Mouse (Mus musculus) heart, embryonic 16.5 days (tissue): ENCODE measurements at regions not wholly inside any gene's neighbourhood (a gene's known extent, or its start where the extent isn't known, plus 50 kb on each side); places are given as distances from the start of the nearest gene placed in this dataset.

ENCODE experiments used
- ATAC-seq: fragments of 200-750 bp; cut with Nextera tagmentation; replicated peaks from 2 replicates; pipeline ENCODE4 v1.8.0; 2017; ENCODE audit warnings: moderate number of reproducible peaks; ENCODE audit not compliant: insufficient read depth, low FRiP score; ENCODE audit errors: extremely low read depth
- H3K27ac ChIP-seq: fragments of 300-500 bp; sonication (generic); 2 replicates; pipeline ENCODE4 v1.5.1; 2014; ENCODE audit warnings: mild to moderate bottlenecking, low read length, control low read depth, moderate library complexity
- H3K27me3 ChIP-seq: fragments of 300-500 bp; sonication (generic); 2 replicates; pipeline ENCODE4 v1.6.1; 2014; ENCODE audit warnings: low read length, mixed read lengths; ENCODE audit not compliant: control insufficient read depth, insufficient read depth
- H3K36me3 ChIP-seq: fragments of 300-500 bp; sonication (generic); 2 replicates; pipeline ENCODE4 v1.6.1; 2014; ENCODE audit not compliant: control insufficient read depth, insufficient read depth
- H3K4me1 ChIP-seq: fragments of 300-500 bp; sonication (generic); 2 replicates; pipeline ENCODE4 v1.6.1; 2014; ENCODE audit warnings: low read length, mixed read lengths; ENCODE audit not compliant: control insufficient read depth, insufficient read depth
- H3K4me2 ChIP-seq: fragments of 300-500 bp; sonication (generic); 2 replicates; pipeline ENCODE4 v1.6.1; 2014; ENCODE audit warnings: low read depth, mild to moderate bottlenecking, control low read depth, low read length
- H3K4me3 ChIP-seq: fragments of 300-500 bp; sonication (generic); 2 replicates; pipeline ENCODE4 v1.5.1; 2014; ENCODE audit warnings: mild to moderate bottlenecking, control low read depth, low read length
- H3K9ac ChIP-seq: fragments of 300-500 bp; sonication (generic); 2 replicates; pipeline ENCODE4 v1.6.1; 2014; ENCODE audit warnings: low read length, control low read depth
- H3K9me3 ChIP-seq: fragments of 300-500 bp; sonication (generic); replicated peaks from 2 replicates; pipeline ENCODE4 v1.6.1; 2016; ENCODE audit warnings: low read length; ENCODE audit not compliant: control insufficient read depth
- WGBS: fragments of 180-500 bp; shearing (Covaris S2); extraction: QIAGEN DNeasy Blood & Tissue Kit; methylation state at CpG from one replicate; pipeline ENCODE4 v1.1.7; 2014; 5-methylcytosine and 5-hydroxymethylcytosine counted together

DNA sequence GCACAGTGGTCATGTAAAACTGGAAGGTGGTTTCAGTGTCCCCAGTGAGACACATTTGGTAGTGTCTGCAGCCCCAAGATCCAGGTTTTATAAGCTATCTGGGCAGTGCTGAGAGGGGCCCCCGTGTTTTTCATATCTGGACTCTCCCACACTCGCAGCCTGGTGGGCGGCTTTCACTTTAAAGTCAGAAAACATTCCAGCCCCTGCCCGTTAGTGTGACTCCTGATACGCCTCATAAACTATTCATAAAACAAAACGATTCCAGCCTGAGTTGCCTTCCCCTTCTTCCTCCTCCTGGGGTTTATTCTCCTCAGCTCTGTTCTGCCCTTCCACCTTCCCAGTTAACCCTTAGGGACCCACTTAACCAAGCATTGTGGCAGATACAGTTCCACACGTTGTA is 159.6 kb downstream of the Wnt5a start:
- ATAC-seq, result no peak
- 36% methylated on average over 7 of the region's 7 CpGs for WGBS
- Histone ChIP-seq H3K27me3 (no peaks in the 10 kb centered on the region), H3K27ac (no peak overlapping the region), H3K9ac (no peak overlapping the region), H3K9me3 (no peaks in the 10 kb centered on the region), H3K4me3 (no peak overlapping the region), H3K4me1 (no peaks in the 10 kb centered on the region), H3K4me2 (0 out of 2 replicates have a peak overlapping the region, but pooled peaks have one; percentile 6), H3K36me3 (no peaks in the 10 kb centered on the region)

- Histone ChIP-seq H3K9ac (no peak overlapping the region), H3K27me3 (no peaks in the 10 kb centered on the region), H3K4me1 (no peaks in the 10 kb centered on the region), H3K36me3 (no peaks in the 10 kb centered on the region), H3K4me2 (no peak overlapping the region), H3K27ac (no peak overlapping the region), H3K9me3 (no peaks in the 10 kb centered on the region), H3K4me3 (no peak overlapping the region)
- no peak; the same call in 1 of the 2 replicates for ATAC-seq
- 25% methylated on average over 5 of the region's 5 CpGs for WGBS
Measured at GRCm38 (mm10) chr14:28675476-28675875, 170.9 kb downstream of the Wnt5a start.

- Histone ChIP-seq H3K27ac (no peak overlapping the region), H3K36me3 (no peaks in the 10 kb centered on the region), H3K9ac (no peak overlapping the region), H3K27me3 (no peaks in the 10 kb centered on the region), H3K4me2 (no peak overlapping the region), H3K4me3 (no peak overlapping the region), H3K4me1 (no peaks in the 10 kb centered on the region), H3K9me3 (no peaks in the 10 kb centered on the region)
- ATAC-seq, result no peak
- 69% methylated on average over 2 of the region's 2 CpGs for WGBS
Measured at GRCm38 (mm10) chr14:28699780-28700179, 195.2 kb downstream of the Wnt5a start.

- no peak for ATAC-seq
- H3K4me1 ChIP-seq, result no peaks in the 10 kb centered on the region
- no peak overlapping the region for H3K9ac ChIP-seq
- no peaks in the 10 kb centered on the region for H3K27me3 ChIP-seq
- H3K4me3 ChIP-seq, result no peak overlapping the region
- no peaks in the 10 kb centered on the region for H3K9me3 ChIP-seq
- no peak overlapping the region for H3K27ac ChIP-seq
- no peak overlapping the region for H3K4me2 ChIP-seq
- WGBS, result 87% methylated on average over 5 of the region's 5 CpGs
- H3K36me3 ChIP-seq, result no peaks in the 10 kb centered on the region
Measured at GRCm38 (mm10) chr14:28704729-28705128, 200.2 kb downstream of the Wnt5a start.

GRCm38 (mm10) chr14:28714598-28714997 is 210.0 kb downstream of the Wnt5a start:
- Histone ChIP-seq H3K4me1 (no peaks in the 10 kb centered on the region), H3K4me3 (no peak overlapping the region), H3K27ac (no peak overlapping the region), H3K9ac (no peak overlapping the region), H3K9me3 (no peaks in the 10 kb centered on the region), H3K36me3 (no peaks in the 10 kb centered on the region), H3K4me2 (no peak overlapping the region), H3K27me3 (no peaks in the 10 kb centered on the region)
- 65% methylated on average over 10 of the region's 10 CpGs for WGBS
- ATAC-seq, result no peak

- no peaks in the 10 kb centered on the region for H3K27me3 ChIP-seq
- no peak overlapping the region for H3K27ac ChIP-seq
- H3K9ac ChIP-seq, result no peak overlapping the region
- H3K4me1 ChIP-seq, result no peaks in the 10 kb centered on the region
- no peaks in the 10 kb centered on the region for H3K36me3 ChIP-seq
- H3K4me3 ChIP-seq, result no peak overlapping the region
- WGBS, result 87% methylated on average over 3 of the region's 3 CpGs
- no peak overlapping the region for H3K4me2 ChIP-seq
- H3K9me3 ChIP-seq, result no peaks in the 10 kb centered on the region
- ATAC-seq, result no peak
Measured at GRCm38 (mm10) chr14:28720545-28720944, 216.0 kb downstream of the Wnt5a start.

DNA sequence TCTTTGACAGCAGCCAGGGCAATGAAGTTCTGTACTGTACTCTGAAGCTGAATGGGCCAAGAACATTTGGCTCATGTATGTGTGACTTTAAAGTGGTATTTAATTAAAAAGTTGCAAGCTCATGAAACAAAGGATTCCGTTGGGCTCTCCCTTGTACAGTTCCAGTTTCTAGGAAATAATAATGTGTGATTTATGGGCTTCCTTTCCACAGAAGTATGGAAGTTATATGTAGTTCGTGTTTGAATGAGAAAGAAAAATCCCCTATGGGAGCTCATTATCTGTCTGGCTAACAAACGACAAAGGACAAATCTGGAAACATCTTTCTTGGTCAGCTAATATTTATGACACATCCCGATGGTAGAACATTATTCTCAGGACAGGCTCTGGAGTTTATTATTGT is 221.1 kb downstream of the Wnt5a start:
- no peak overlapping the region for H3K9ac ChIP-seq
- no peak overlapping the region for H3K4me2 ChIP-seq
- no peaks in the 10 kb centered on the region for H3K9me3 ChIP-seq
- no peaks in the 10 kb centered on the region for H3K4me1 ChIP-seq
- WGBS, result 66% methylated on average over 4 of the region's 4 CpGs
- H3K36me3 ChIP-seq, result no peaks in the 10 kb centered on the region
- no peaks in the 10 kb centered on the region for H3K27me3 ChIP-seq
- ATAC-seq, result no peak
- no peak overlapping the region for H3K4me3 ChIP-seq
- H3K27ac ChIP-seq, result no peak overlapping the region

DNA sequence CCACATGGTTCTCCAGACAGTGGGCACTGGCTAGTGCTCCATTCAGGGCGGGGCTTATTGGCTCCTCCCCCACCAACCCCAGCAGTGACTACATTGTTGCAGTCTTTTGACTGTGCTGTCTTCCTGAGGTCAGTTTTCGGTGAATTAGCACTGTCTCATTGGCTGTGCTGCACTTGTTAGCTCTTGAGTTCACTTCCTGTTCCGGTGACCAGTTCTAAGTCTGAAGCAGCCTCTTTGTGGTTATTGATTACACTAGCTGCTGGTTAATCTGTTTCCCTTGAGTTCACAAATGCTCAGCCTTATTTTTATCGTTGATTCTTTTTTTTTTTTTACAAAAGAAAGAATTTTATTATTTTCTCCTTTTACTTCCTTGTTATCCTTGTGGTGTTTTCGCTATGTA is 228.9 kb downstream of the Wnt5a start:
- no peak overlapping the region for H3K27ac ChIP-seq
- H3K4me1 ChIP-seq, result no peaks in the 10 kb centered on the region
- ATAC-seq, result no peak
- H3K36me3 ChIP-seq, result no peaks in the 10 kb centered on the region
- no peaks in the 10 kb centered on the region for H3K9me3 ChIP-seq
- H3K9ac ChIP-seq, result no peak overlapping the region
- no peaks in the 10 kb centered on the region for H3K27me3 ChIP-seq
- H3K4me2 ChIP-seq, result no peak overlapping the region
- no peak overlapping the region for H3K4me3 ChIP-seq
- 70% methylated on average over 5 of the region's 5 CpGs for WGBS

DNA sequence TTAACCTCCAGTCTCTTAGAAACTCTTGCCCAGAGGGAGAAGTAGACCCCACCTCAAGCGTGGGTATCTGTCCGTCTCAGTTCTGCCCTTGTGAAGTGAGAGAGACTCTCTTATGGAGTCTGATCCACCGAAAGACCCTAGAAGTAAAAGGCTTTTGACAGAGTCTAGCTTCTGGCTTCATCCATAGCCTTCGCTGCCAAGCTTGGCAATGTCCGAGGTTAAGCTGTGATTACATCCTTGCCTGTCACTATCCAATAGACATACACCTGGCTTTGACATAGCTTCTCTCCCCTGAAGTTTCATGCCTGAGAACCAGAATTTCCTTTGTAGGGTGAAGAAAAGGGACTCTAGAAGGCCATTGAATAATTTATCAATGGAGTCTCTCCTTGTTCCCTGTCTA is 230.9 kb downstream of the Wnt5a start:
- no peaks in the 10 kb centered on the region for H3K4me1 ChIP-seq
- no peaks in the 10 kb centered on the region for H3K27me3 ChIP-seq
- H3K4me2 ChIP-seq, result no peak overlapping the region
- no peak overlapping the region for H3K9ac ChIP-seq
- H3K27ac ChIP-seq, result no peak overlapping the region
- ATAC-seq, result no peak
- no peaks in the 10 kb centered on the region for H3K9me3 ChIP-seq
- no peaks in the 10 kb centered on the region for H3K36me3 ChIP-seq
- H3K4me3 ChIP-seq, result no peak overlapping the region
- 79% methylated on average over 5 of the region's 5 CpGs for WGBS

- no peaks in the 10 kb centered on the region for H3K27me3 ChIP-seq
- H3K27ac ChIP-seq, result no peak overlapping the region
- H3K9ac ChIP-seq, result no peak overlapping the region
- H3K36me3 ChIP-seq, result no peaks in the 10 kb centered on the region
- no peak overlapping the region for H3K4me3 ChIP-seq
- no peak for ATAC-seq
- no peak overlapping the region for H3K4me2 ChIP-seq
- no peaks in the 10 kb centered on the region for H3K9me3 ChIP-seq
- H3K4me1 ChIP-seq, result no peaks in the 10 kb centered on the region
- 32% methylated on average over 1 of the region's 1 CpGs for WGBS
Measured at GRCm38 (mm10) chr14:28740076-28740475, 235.5 kb downstream of the Wnt5a start.
